Mouse (Mus musculus): ENCODE data around the gene Vwce. TPM values are rescaled to one million over a fixed set of nuclear protein-coding genes. Genes with fewer than 3 reads are reported as not detected.
A peak's percentile ranks its signal among the peaks of the same experiment; 100 is the strongest.

Vwce gene
- 0.65 and 0.95 TPM in 2 replicates for polyA plus RNA-seq (2016; fragmentation: Nextera tagmentation; extraction: Ambion mirVana)

DNA sequence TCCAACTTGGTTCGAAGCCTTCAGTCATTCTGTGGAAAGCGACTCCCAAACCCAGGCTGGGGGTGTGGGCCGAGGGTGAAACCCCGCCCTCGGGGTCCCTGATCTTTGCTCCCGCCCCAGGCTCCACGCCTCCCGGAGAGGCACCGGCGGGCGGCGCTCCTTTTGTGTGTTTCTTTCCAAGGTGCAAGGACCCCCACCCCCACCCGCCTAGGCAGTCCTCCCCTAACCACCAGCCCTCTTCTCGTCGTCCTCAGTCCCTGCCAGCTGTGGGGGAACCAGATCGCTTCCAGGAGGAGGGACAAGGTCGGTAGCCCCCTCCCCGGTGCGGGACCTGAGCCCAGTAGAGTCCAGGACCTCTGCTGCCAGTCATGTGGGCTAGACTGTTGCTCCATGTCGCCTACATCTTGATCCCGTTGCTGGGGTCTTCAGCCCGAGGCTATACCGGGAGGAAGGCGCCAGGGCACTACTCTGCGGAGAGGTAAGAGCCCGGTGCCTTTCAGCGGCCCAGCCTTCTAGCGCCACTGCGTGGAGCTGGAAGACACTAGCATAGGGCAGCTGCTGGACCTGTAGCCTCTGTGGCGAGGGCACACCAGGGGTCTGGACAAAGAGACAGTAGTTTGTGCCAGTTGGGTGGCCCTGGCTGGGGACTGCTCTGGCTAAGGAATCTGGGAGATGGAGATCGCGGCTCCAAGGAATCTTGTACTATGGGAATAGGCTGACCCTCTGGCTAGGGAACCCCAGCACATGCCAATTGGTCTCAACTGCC is at the start of gene Vwce:
Vwce (plus strand) TSS at position 108 of the 766 bp plus-strand sequence.
- Histone ChIP-seq H3K36me3 (peaks cover 31% of the 10 kb centered on the region), H3K4me3 (peak within 1 kb of the TSS; percentile 61), H3K9me3 (replicated peaks) (no peaks in the 10 kb centered on the region), H3K4me1 (peaks cover 18% of the 10 kb centered on the region), H3K27ac (replicated peaks) (peak within 1 kb of the TSS; percentile 82), H3K27me3 (ENCODE audit: low read depth, poor library complexity, severe bottlenecking) (peaks cover 31% of the 10 kb centered on the region)
- 2% methylated on average over 32 of the region's 32 CpGs for WGBS
- DNase-seq (ENCODE audit: low spot score) = peak; percentile 69

DNA sequence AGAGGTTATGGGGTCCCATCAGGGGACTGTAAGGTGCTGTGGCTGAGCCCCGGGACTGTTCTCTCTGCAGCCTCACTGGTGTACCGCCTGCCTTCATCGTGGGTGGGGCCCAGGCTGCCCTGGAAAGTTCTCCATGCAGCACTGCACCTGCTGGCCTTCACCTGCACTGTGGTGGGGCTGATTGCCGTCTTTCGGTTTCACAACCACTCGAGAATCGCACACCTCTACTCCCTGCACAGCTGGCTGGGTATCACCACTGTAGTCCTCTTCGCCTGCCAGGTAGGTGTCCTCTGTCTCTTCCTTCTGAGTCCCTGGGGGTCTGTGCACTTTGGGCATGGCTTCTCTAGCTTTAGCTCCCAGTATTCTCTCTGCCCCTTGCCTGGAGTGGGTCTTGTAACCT is 48.9 kb upstream of the Vwce start:
- H3K27me3 ChIP-seq (ENCODE audit: low read depth, poor library complexity, severe bottlenecking) = no peaks in the 10 kb centered on the region
- no peak for DNase-seq (ENCODE audit: low spot score)
- H3K36me3 ChIP-seq = peaks cover 23% of the 10 kb centered on the region
- no peaks in the 10 kb centered on the region for H3K9me3 ChIP-seq (replicated peaks)
- 89% methylated on average over 8 of the region's 8 CpGs for WGBS
- no peak overlapping the region for H3K27ac ChIP-seq (replicated peaks)
- no peak overlapping the region for H3K4me3 ChIP-seq
- peaks cover 8% of the 10 kb centered on the region; the same call in 1 of the 2 replicates for H3K4me1 ChIP-seq

DNA sequence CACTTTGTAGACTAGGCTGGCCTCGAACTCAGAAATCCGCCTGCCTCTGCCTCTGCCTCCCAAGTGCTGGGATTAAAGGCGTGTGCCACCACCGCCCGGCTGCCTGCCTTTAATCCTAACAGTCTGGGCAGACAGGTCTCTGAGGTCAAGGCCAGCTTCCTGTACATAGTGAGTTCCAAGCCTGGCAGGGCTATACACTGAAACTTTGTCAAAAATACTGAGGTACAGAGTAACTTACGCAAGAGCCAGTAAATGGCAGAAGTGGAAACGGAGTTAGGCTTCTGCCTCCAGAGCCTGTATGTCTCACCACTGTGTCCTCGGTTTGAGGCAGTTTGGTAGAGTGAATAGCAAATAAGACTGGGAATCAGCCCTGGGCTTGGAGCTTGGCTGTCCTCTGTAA is 46.8 kb upstream of the Vwce start:
- WGBS = 84% methylated on average over 8 of the region's 8 CpGs
- Histone ChIP-seq H3K4me1 (peaks cover 8% of the 10 kb centered on the region; the same call in 1 of the 2 replicates), H3K4me3 (no peak overlapping the region), H3K27ac (replicated peaks) (no peak overlapping the region), H3K27me3 (ENCODE audit: low read depth, poor library complexity, severe bottlenecking) (no peaks in the 10 kb centered on the region), H3K9me3 (replicated peaks) (no peaks in the 10 kb centered on the region), H3K36me3 (peaks cover 29% of the 10 kb centered on the region)
- DNase-seq (ENCODE audit: low spot score) = no peak

DNA sequence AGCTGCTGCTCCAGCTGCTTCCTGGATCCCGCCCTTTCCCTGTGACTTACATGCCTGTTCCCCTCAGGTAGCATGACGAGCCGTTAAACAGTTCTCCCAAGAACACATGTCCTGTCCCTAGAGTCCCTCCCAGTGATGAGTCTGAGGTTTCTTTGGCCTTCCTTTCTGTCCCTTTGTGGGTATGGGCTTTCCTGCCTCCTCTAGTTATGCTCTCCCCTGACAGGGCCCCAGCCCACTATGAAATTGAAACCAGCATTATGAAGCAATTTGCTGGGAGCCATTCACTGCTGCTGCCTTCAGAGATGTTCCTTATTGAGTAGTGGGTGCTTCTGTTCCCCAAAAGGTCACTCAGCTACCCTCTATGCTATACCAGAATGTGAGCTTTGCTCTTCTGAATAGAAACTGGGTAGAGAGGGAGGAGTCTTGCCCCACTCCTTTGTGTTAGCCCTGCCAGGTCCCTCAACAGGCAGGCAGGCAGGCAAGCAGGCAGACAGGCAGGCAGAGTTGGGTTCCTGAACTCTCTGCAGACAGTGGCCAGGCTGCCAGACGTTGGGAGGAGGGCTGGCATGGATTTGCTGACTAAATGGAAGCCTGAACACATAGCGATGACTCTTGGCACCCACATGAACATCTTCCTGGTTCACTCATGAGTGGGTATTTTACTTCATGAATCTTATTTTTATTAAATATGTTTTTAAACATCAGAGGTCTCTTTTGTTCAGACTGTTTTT is 44.7 kb upstream of the Vwce start:
- Histone ChIP-seq H3K36me3 (peaks cover 47% of the 10 kb centered on the region), H3K4me3 (no peak overlapping the region), H3K9me3 (replicated peaks) (no peaks in the 10 kb centered on the region), H3K27ac (replicated peaks) (no peak overlapping the region; the same call in 1 of the 2 replicates), H3K27me3 (ENCODE audit: low read depth, poor library complexity, severe bottlenecking) (no peaks in the 10 kb centered on the region), H3K4me1 (peaks cover 8% of the 10 kb centered on the region; the same call in 1 of the 2 replicates)
- no peak for DNase-seq (ENCODE audit: low spot score)
- WGBS = 75% methylated on average over 5 of the region's 5 CpGs

DNA sequence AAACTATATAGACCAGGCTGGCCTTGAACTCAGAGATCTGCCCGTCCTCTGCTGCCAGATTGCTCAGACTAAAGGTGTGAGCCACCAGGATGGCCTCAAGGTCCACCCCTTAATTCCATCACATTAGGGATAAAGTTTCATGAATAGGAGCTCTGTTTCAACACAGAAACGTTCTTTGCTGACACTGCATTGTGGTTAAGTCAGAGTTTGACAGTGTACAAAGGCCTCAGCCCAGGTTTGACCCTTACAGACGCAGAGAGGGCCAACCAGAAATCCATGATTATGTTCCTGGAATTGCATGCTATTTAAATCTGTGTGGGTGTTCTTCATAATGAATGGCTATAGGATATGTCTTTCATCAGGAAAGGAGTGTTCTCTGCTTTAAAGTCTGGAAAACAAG is 43.7 kb upstream of the Vwce start:
- Histone ChIP-seq H3K4me1 (peaks cover 8% of the 10 kb centered on the region; the same call in 1 of the 2 replicates), H3K36me3 (peaks cover 54% of the 10 kb centered on the region), H3K9me3 (replicated peaks) (no peaks in the 10 kb centered on the region), H3K27ac (replicated peaks) (no peak overlapping the region), H3K27me3 (ENCODE audit: low read depth, poor library complexity, severe bottlenecking) (no peaks in the 10 kb centered on the region), H3K4me3 (no peak overlapping the region)
- WGBS = 79% methylated on average over 3 of the region's 3 CpGs
- DNase-seq (ENCODE audit: low spot score) = no peak

DNA sequence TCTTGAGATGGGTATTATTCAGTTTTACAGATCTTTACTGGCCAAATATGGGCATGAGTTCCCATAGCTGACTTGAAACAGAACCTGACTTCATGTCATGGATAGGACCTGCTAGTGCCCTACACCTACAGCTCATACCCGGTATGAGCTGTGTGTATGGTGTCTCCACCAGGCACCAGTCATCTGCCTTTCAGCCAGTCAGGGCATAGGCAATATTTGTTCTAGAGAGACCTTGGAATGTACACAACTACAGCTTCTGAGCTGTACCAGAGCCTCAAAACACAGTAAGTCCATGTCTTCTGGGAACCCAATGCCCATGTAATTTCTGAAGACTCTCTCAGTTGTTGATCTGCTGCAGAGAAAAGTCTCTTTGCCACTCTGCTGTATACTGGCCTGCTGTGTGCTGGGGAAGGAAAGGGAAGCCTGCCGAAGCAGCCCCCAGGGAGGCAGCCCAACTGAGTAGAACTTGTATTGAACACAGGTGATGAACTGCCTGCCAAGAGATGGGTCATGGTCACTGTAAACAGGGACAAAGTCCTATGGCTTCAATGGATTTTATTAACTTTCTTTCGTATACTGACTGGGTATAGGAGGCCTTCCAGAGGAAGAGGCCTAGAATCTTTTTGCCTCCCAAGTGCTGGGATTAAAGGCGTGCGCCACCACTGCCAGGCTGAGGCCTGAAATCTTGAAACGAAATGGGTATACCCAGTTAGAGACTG is 42.2 kb upstream of the Vwce start:
- no peaks in the 10 kb centered on the region for H3K9me3 ChIP-seq (replicated peaks)
- H3K27me3 ChIP-seq (ENCODE audit: low read depth, poor library complexity, severe bottlenecking) = no peaks in the 10 kb centered on the region
- H3K36me3 ChIP-seq = peaks cover 69% of the 10 kb centered on the region
- H3K4me3 ChIP-seq = no peak overlapping the region
- H3K4me1 ChIP-seq = peaks cover 8% of the 10 kb centered on the region; the same call in 1 of the 2 replicates
- WGBS = 91% methylated on average over 6 of the region's 6 CpGs
- no peak overlapping the region for H3K27ac ChIP-seq (replicated peaks)
- DNase-seq (ENCODE audit: low spot score) = no peak

DNA sequence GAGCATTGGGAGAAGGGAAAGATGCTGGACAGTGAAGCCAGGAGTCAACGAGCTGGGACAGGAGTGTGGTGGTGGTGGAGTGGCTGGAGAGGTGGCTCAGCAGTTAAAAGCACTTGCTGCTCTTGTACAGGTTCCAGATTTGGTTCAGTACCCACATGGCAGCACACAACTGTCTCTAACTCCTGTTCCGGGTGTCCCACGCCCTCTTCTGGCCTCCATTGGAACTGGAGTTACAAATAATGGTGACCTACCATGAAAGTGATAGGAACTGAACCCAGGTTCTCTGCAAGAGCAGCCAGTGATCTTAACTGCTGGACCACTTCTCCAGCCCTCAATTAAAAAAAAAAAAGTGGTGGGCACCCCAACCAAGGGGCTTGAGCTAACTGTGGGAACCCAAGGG is 35.8 kb upstream of the Vwce start:
- 40% methylated on average over 3 of the region's 3 CpGs for WGBS
- no peak for DNase-seq (ENCODE audit: low spot score)
- peaks cover 73% of the 10 kb centered on the region for H3K36me3 ChIP-seq

DNA sequence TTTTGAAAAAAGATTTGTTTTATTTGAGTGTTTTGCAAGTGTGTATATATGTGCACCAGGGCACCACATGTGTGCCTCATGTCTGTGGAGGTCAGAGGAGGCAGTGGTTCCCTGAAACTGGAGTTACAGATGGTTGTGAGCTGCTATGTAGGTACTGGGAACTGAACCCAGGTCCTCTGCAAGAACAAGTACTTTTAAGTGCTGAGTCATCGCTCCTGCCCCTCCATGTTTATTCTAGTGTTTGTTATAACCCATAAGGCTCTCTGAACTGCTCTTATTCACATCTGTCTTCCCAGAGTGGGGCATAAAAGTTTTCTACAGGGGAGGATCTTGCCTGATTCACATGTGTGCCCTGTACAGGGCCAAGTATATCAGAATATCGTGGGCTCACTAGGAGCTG is 34.4 kb upstream of the Vwce start:
- 93% methylated on average over 2 of the region's 2 CpGs for WGBS
- peaks cover 27% of the 10 kb centered on the region for H3K4me1 ChIP-seq
- no peak overlapping the region for H3K4me3 ChIP-seq
- H3K27me3 ChIP-seq (ENCODE audit: low read depth, poor library complexity, severe bottlenecking) = no peaks in the 10 kb centered on the region
- no peak overlapping the region for H3K27ac ChIP-seq (replicated peaks)
- DNase-seq (ENCODE audit: low spot score) = no peak
- H3K36me3 ChIP-seq = peaks cover 58% of the 10 kb centered on the region
- no peaks in the 10 kb centered on the region for H3K9me3 ChIP-seq (replicated peaks)

More for the DNA sequence above, 35.8 kb upstream of the Vwce start:
- no peaks in the 10 kb centered on the region for H3K27me3 ChIP-seq (ENCODE audit: low read depth, poor library complexity, severe bottlenecking)
- peaks cover 13% of the 10 kb centered on the region for H3K4me1 ChIP-seq
- H3K9me3 ChIP-seq (replicated peaks) = no peaks in the 10 kb centered on the region
- no peak overlapping the region for H3K27ac ChIP-seq (replicated peaks)
- no peak overlapping the region for H3K4me3 ChIP-seq

DNA sequence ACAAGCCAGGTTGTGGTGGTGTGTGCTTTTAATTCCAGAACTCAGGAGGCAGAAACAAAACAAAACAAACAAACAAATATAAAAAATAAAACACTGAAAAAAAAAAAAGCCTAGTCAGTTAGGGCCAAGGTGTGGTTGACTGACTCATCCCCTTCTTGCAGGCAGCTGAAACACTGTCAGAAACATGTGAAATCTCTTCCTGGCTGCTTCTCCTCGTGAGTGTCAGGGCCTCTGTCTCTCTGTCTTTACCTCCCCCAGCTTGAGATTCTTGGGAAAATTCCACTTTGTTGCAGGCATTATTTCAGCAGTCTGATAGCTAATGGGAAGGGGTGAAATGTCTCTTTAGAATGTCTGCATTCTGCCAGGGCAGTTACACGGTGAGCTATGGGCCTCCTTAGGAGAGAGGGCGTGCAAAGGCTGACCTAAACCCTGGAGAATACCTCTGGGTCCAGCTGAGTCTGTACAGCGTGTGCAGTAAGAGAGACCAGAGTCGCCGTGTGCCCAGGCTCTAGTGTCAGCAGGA is 31.7 kb upstream of the Vwce start:
- H3K4me3 ChIP-seq = peak overlapping the region; percentile 51
- H3K4me1 ChIP-seq = peaks cover 43% of the 10 kb centered on the region
- no peaks in the 10 kb centered on the region for H3K27me3 ChIP-seq (ENCODE audit: low read depth, poor library complexity, severe bottlenecking)
- no peak for DNase-seq (ENCODE audit: low spot score)
- peak overlapping the region; percentile 95 for H3K27ac ChIP-seq (replicated peaks)
- WGBS = 11% methylated on average over 6 of the region's 6 CpGs
- H3K9me3 ChIP-seq (replicated peaks) = no peaks in the 10 kb centered on the region
- peaks cover 37% of the 10 kb centered on the region for H3K36me3 ChIP-seq

DNA sequence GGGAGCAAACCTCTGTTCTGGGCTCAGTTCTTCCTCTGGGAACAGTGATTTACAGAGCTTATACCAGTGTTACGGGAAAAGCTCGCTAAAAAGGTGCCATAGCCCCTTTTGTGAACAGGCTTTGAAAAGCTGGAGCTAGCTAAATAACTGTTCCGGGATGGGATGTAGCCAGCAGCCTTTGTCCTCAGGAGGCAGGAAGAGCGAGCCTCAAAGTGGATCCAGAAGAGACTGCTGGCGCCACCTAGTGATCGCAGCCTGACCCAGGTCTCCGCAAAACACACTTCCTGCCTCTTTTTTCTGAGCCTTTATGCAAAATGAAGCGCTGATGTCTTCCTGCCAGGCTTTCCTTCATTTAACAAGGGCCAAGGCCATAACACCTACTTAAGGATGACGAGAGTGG is 31.2 kb upstream of the Vwce start:
- Histone ChIP-seq H3K36me3 (peaks cover 38% of the 10 kb centered on the region), H3K27me3 (ENCODE audit: low read depth, poor library complexity, severe bottlenecking) (no peaks in the 10 kb centered on the region), H3K27ac (replicated peaks) (peak overlapping the region; percentile 95), H3K4me3 (peak overlapping the region; percentile 51), H3K4me1 (peaks cover 45% of the 10 kb centered on the region), H3K9me3 (replicated peaks) (no peaks in the 10 kb centered on the region)
- 6% methylated on average over 9 of the region's 9 CpGs for WGBS
- peak; percentile 90 for DNase-seq (ENCODE audit: low spot score)

DNA sequence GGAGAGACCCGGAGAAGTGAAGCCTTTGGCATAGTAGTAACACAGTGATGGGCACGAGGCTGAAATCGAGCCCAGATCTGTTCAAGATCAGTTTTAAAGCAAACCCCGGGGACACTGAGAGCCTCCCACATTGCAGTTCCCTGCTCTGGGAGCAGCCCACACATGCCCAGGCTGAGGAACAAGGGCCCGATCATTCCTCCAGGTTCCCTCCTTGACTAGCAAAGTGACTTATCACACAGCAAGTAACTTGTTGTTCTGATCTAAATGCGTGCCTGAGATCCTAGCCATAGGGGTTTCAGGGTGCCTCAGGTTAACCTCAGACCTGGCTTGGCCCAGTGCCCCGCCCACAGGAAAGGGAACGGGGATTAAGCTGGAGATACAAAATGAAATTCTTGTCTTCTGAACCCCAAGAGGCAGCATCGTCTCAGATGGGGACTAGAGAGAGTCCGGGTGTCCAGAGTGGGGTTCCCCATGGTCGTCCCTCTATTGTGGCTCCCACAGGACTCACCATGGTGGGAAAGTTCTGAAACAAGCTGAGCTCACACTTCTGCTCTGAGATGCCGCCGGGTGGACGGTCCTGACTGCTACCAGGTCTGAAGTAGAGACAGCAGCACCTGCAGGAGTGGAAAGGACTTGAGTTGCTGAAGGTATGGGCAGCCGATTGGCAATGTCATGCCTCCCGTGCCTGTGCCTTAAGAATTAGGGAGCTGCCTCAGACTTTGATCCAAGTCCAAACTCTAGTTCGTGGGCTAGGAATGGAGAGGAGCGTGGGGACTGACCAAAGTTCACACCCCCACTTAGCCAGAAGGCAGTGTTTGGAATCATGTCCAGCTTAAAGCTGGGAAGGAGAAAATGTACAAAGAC is 30.1 kb upstream of the Vwce start:
- Histone ChIP-seq H3K27me3 (ENCODE audit: low read depth, poor library complexity, severe bottlenecking) (no peaks in the 10 kb centered on the region), H3K36me3 (peaks cover 39% of the 10 kb centered on the region), H3K4me1 (peaks cover 45% of the 10 kb centered on the region), H3K9me3 (replicated peaks) (no peaks in the 10 kb centered on the region), H3K27ac (replicated peaks) (peak overlapping the region; percentile 95), H3K4me3 (peak overlapping the region; percentile 82; the same call in 1 of the 2 replicates)
- DNase-seq (ENCODE audit: low spot score) = no peak
- WGBS = 87% methylated on average over 18 of the region's 18 CpGs

DNA sequence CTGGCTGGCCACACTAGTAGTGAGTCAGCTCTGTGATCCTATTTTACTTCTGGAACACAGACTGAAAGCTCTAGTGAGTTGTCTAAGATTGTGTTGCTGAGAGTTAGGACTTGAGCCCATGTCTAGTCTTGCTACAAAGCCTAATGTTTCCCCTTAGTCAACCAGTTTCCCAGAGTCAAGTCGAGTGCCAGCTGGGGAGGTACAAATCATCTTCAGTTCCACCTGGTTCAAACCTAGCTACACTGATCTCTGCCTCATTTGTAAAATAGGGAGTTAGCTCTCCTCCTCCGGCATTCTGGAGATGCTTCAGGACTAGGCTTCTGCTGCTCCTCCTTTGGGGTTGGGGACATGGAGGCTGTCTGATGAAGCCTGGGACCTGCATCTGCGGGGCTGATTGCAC is 29.5 kb upstream of the Vwce start:
- Histone ChIP-seq H3K36me3 (peaks cover 39% of the 10 kb centered on the region), H3K27ac (replicated peaks) (peak overlapping the region; percentile 95), H3K27me3 (ENCODE audit: low read depth, poor library complexity, severe bottlenecking) (no peaks in the 10 kb centered on the region), H3K9me3 (replicated peaks) (no peaks in the 10 kb centered on the region), H3K4me3 (peak overlapping the region; percentile 82), H3K4me1 (peaks cover 45% of the 10 kb centered on the region)
- no peak for DNase-seq (ENCODE audit: low spot score)
- 62% methylated on average over 3 of the region's 3 CpGs for WGBS
